8 mouse cellular contexts compared by ENCODE assay signal in genomic region chr11:84828516-84829399, GRCm38 (mm10). TPM values are rescaled to one million over a fixed set of nuclear protein-coding genes. Genes with fewer than 3 reads are reported as not detected.
A peak's percentile ranks its signal among the peaks of the same experiment; 100 is the strongest.
DNase-seq lines count a peak whose midpoint lies in the region; ATAC-seq and TF ChIP-seq lines count a peak whose summit lies in the region.

Gene Dhrs11, minus strand, starts transcription at chr11:84828994.

- ATAC-seq in forebrain, embryonic 11.5 days (replicated peaks; ENCODE audit: low FRiP score): peak; percentile 93
- ATAC-seq in heart, embryonic 15.5 days (replicated peaks; ENCODE audit: insufficient number of reproducible peaks, insufficient read depth, low FRiP score, low read depth): peak; percentile 93
- ATAC-seq in liver, embryonic 14.5 days (ENCODE audit: insufficient read depth): peak; percentile 88
- peak; percentile 94 for ATAC-seq in stomach, embryonic 15.5 days (ENCODE audit: insufficient read depth, low FRiP score, low read depth)

- no peaks in the 10 kb centered on the region for H3K27me3 ChIP-seq in CH12.LX (replicated peaks)
- no peaks in the 10 kb centered on the region for H3K27me3 ChIP-seq in forebrain, embryonic 11.5 days (ENCODE audit: control insufficient read depth, insufficient read depth, low read length)
- no peaks in the 10 kb centered on the region for H3K27me3 ChIP-seq in heart, embryonic 15.5 days
- H3K27me3 ChIP-seq in liver, embryonic 14.5 days (ENCODE audit: control insufficient read depth, insufficient read depth, low read length): no peaks in the 10 kb centered on the region
- no peaks in the 10 kb centered on the region for H3K27me3 ChIP-seq in stomach, embryonic 15.5 days (replicated peaks)

- no peak for TF ChIP-seq CTCF in CH12.LX (conservative IDR thresholded peaks at IDR 0.05 in 1 of 2, IDR thresholded peaks at IDR 0.05 in 1 of 2; ENCODE audit: low read depth in 2 of 2, low read length in 2 of 2)
- TF ChIP-seq CTCF in liver, embryonic 14.5 days (IDR thresholded peaks at IDR 0.05; ENCODE audit: low read depth): no peak

- in situ Hi-C loops in CH12.LX (cut with MboI; ENCODE audit: low pct_ligation_motif_present, low pct_unique_long_range_greater_than_20kb, low sequenced_read_pairs): no loop called here

- WGBS in forebrain, embryonic 11.5 days: under 1% methylated on average over 62 of the region's 62 CpGs
- under 1% methylated on average over 62 of the region's 62 CpGs for WGBS in heart, embryonic 15.5 days
- WGBS in liver, embryonic 14.5 days (ENCODE audit: insufficient replicate concordance): under 1% methylated on average over 62 of the region's 62 CpGs
- WGBS in stomach, embryonic 15.5 days: under 1% methylated on average over 62 of the region's 62 CpGs

- H3K9ac ChIP-seq in CH12.LX (ENCODE audit: insufficient read depth, low read depth): peak within 1 kb of the TSS; percentile 89
- peak within 1 kb of the TSS; percentile 72 for H3K9ac ChIP-seq in forebrain, embryonic 11.5 days (ENCODE audit: low read length)
- H3K9ac ChIP-seq in heart, embryonic 15.5 days: peak within 1 kb of the TSS; percentile 88
- H3K9ac ChIP-seq in liver, embryonic 14.5 days (replicated peaks): peak within 1 kb of the TSS; percentile 99
- peak within 1 kb of the TSS; percentile 81 for H3K9ac ChIP-seq in stomach, embryonic 15.5 days

- H3K4me2 ChIP-seq in CH12.LX (ENCODE audit: insufficient read depth, low read depth, poor library complexity, severe bottlenecking): peak within 1 kb of the TSS; percentile 83
- peak within 1 kb of the TSS; percentile 99 for H3K4me2 ChIP-seq in forebrain, embryonic 11.5 days (ENCODE audit: low read depth, low read length, severe bottlenecking)
- peak within 1 kb of the TSS; percentile 87 for H3K4me2 ChIP-seq in heart, embryonic 15.5 days
- peak within 1 kb of the TSS; percentile 97 for H3K4me2 ChIP-seq in liver, embryonic 14.5 days (ENCODE audit: low read depth)
- peak within 1 kb of the TSS; percentile 94 for H3K4me2 ChIP-seq in stomach, embryonic 15.5 days

- peak; percentile 93 for DNase-seq in CH12.LX (ENCODE audit: extremely low read depth)
- DNase-seq in c-Kit-positive CD71-positive TER-119-negative erythroid progenitor cells, embryonic 14.5 days (ENCODE audit: low read depth): peak; percentile 76
- peak; percentile 91 for DNase-seq in forebrain, embryonic 11.5 days (ENCODE audit: low spot score)
- peak; percentile 95 to 98 for DNase-seq in kidney, postnatal 25 days
- peak; percentile 81 to 87 (median 85) for DNase-seq in liver, embryonic 14.5 days (ENCODE audit: low read depth in 3 of 3, low spot score in 3 of 3)
- peak; percentile 86 for DNase-seq in neural tube, embryonic 10.5 days (ENCODE audit: extremely low spot score, low spot score)

- no peaks in the 10 kb centered on the region for H3K9me3 ChIP-seq in CH12.LX (replicated peaks; ENCODE audit: low read length)
- no peaks in the 10 kb centered on the region for H3K9me3 ChIP-seq in forebrain, embryonic 11.5 days (ENCODE audit: control insufficient read depth, low read length)
- no peaks in the 10 kb centered on the region for H3K9me3 ChIP-seq in heart, embryonic 15.5 days (replicated peaks)
- no peaks in the 10 kb centered on the region for H3K9me3 ChIP-seq in liver, embryonic 14.5 days (ENCODE audit: control insufficient read depth, low read length)
- no peaks in the 10 kb centered on the region for H3K9me3 ChIP-seq in stomach, embryonic 15.5 days

- H3K4me3 ChIP-seq in CH12.LX (replicated peaks in 1 of 3; ENCODE audit: low read depth in 2 of 3, low read length in 2 of 3, poor library complexity in 1 of 3): peak within 1 kb of the TSS; percentile 85 to 95 (median 88)
- peak within 1 kb of the TSS; percentile 65 for H3K4me3 ChIP-seq in forebrain, embryonic 11.5 days (ENCODE audit: low read depth, low read length)
- H3K4me3 ChIP-seq in heart, embryonic 15.5 days: peak within 1 kb of the TSS; percentile 92
- peak within 1 kb of the TSS; percentile 93 to 96 for H3K4me3 ChIP-seq in liver, embryonic 14.5 days (ENCODE audit: insufficient read depth in 1 of 2, low read depth in 2 of 2, low read length in 2 of 2)
- H3K4me3 ChIP-seq in stomach, embryonic 15.5 days (replicated peaks): peak within 1 kb of the TSS; percentile 83

- no peak for TF ChIP-seq EP300 in CH12.LX (IDR thresholded peaks at IDR 0.05; ENCODE audit: low read length)
- peak; percentile 37; the same call in 1 of the 2 replicates for TF ChIP-seq EP300 in liver, embryonic 14.5 days (IDR thresholded peaks at IDR 0.05; ENCODE audit: low read depth)

- peaks cover 22 to 62% of the 10 kb centered on the region in 2 experiments for H3K36me3 ChIP-seq in CH12.LX (replicated peaks in 1 of 2; ENCODE audit: control insufficient read depth in 1 of 2, insufficient read depth in 1 of 2, low read length in 1 of 2)
- no peaks in the 10 kb centered on the region; the same call in 1 of the 2 replicates for H3K36me3 ChIP-seq in forebrain, embryonic 11.5 days (ENCODE audit: control insufficient read depth, insufficient read depth, low read length)
- H3K36me3 ChIP-seq in heart, embryonic 15.5 days: peaks cover 20% of the 10 kb centered on the region
- H3K36me3 ChIP-seq in liver, embryonic 14.5 days (replicated peaks; ENCODE audit: control insufficient read depth, insufficient read depth, low read depth): peaks cover 78% of the 10 kb centered on the region
- peaks cover 19% of the 10 kb centered on the region; the same call in 1 of the 2 replicates for H3K36me3 ChIP-seq in stomach, embryonic 15.5 days

- dilution Hi-C loops in CH12.LX (cut with MboI; ENCODE audit: extremely low pct_ligation_motif_present, extremely low pct_unique_long_range_greater_than_20kb, low sequenced_read_pairs): no loop called here

- no peak for TF ChIP-seq RAD21 in CH12.LX (IDR thresholded peaks at IDR 0.05; ENCODE audit: low read depth, low read length)

- H3K79me2 ChIP-seq in CH12.LX (replicated peaks; ENCODE audit: control insufficient read depth, extremely low read depth, insufficient read depth, poor library complexity, severe bottlenecking): peaks cover 4% of the 10 kb centered on the region; the same call in 1 of the 2 replicates

- H3K4me1 ChIP-seq in CH12.LX (ENCODE audit: control insufficient read depth in 1 of 2, insufficient read depth in 2 of 2): peaks cover 6 to 32% of the 10 kb centered on the region in 2 experiments
- H3K4me1 ChIP-seq in forebrain, embryonic 11.5 days (replicated peaks; ENCODE audit: control insufficient read depth, insufficient read depth, low read length): no peaks in the 10 kb centered on the region; the same call in 1 of the 2 replicates
- peaks cover 37% of the 10 kb centered on the region for H3K4me1 ChIP-seq in heart, embryonic 15.5 days (replicated peaks)
- peaks cover 27 to 35% of the 10 kb centered on the region in 2 experiments for H3K4me1 ChIP-seq in liver, embryonic 14.5 days (replicated peaks; ENCODE audit: control insufficient read depth in 2 of 2, insufficient read depth in 2 of 2, low read length in 1 of 2)
- H3K4me1 ChIP-seq in stomach, embryonic 15.5 days: peaks cover 4% of the 10 kb centered on the region; the same call in 1 of the 2 replicates

- peak within 1 kb of the TSS; percentile 79 for H3K27ac ChIP-seq in CH12.LX (ENCODE audit: insufficient read depth, low read depth)
- H3K27ac ChIP-seq in forebrain, embryonic 11.5 days (ENCODE audit: low read depth, low read length): no peak within 1 kb of the TSS
- H3K27ac ChIP-seq in heart, embryonic 15.5 days: peak within 1 kb of the TSS; percentile 96
- peak within 1 kb of the TSS; percentile 99 for H3K27ac ChIP-seq in liver, embryonic 14.5 days
- H3K27ac ChIP-seq in stomach, embryonic 15.5 days: peak within 1 kb of the TSS; percentile 87

- peak; percentile 98 for TF ChIP-seq POLR2A in CH12.LX (IDR thresholded peaks at IDR 0.05; ENCODE audit: low read depth, low read length)

TF ChIP-seq in CH12.LX, 34 proteins besides CTCF, POLR2A, EP300 and RAD21 (continues in another document):
- TF ChIP-seq MYC (IDR thresholded peaks at IDR 0.05; ENCODE audit: low read depth, low read length) (peak; percentile 90), ZC3H11A (IDR thresholded peaks at IDR 0.05; ENCODE audit: low read depth, low read length) (no peak), USF1 (IDR thresholded peaks at IDR 0.05; ENCODE audit: low read depth, low read length) (peak; percentile 60), RCOR1 (conservative IDR thresholded peaks at IDR 0.05; ENCODE audit: low read depth, low read length) (no peak), IRF4 (IDR thresholded peaks at IDR 0.05; ENCODE audit: low read depth, low read length) (peak; percentile 33; the same call in 1 of the 2 replicates), MXI1 (IDR thresholded peaks at IDR 0.05; ENCODE audit: low read depth, low read length) (peak; percentile 96), ELF1 (IDR thresholded peaks at IDR 0.05; ENCODE audit: low read depth, low read length) (peak; percentile 98), CHD1 (IDR thresholded peaks at IDR 0.05; ENCODE audit: low read depth, low read length) (no peak; the same call in 1 of the 2 replicates), SMC3 (IDR thresholded peaks at IDR 0.05; ENCODE audit: low read depth, low read length) (no peak), BHLHE40 (IDR thresholded peaks at IDR 0.05; ENCODE audit: low read depth, low read length) (peak; percentile 93), ZKSCAN1 (IDR thresholded peaks at IDR 0.05; ENCODE audit: borderline replicate concordance, low read depth, low read length) (no peak), HCFC1 (IDR thresholded peaks at IDR 0.05; ENCODE audit: low read depth, low read length) (peak; percentile 80), PAX5 (IDR thresholded peaks at IDR 0.05; ENCODE audit: low read length) (no peak), ETS1 (conservative IDR thresholded peaks at IDR 0.05; ENCODE audit: low read depth, low read length) (peak; percentile 68), MAZ (IDR thresholded peaks at IDR 0.05; ENCODE audit: low read depth, low read length) (no peak), KAT2A (IDR thresholded peaks at IDR 0.05; ENCODE audit: insufficient replicate concordance, low read length) (0 out of 2 replicates have a peak, but pooled peaks have one; percentile 59), NRF1 (IDR thresholded peaks at IDR 0.05; ENCODE audit: low read depth, low read length) (peak; percentile 72), TBP (conservative IDR thresholded peaks at IDR 0.05; ENCODE audit: low read depth, low read length) (peak; percentile 69), CHD2 (IDR thresholded peaks at IDR 0.05; ENCODE audit: low read length) (peak; percentile 82)

RNA-seq across cellular contexts. Expression of gene Dhrs11, which starts in this region (rescaled TPM):
- total RNA-seq in CH12.LX (2012; rRNA removed) (8.3 and 9.6 TPM in 2 replicates), CH12.LX (2014; rRNA removed) (6.1 and 6.8 TPM in 2 replicates)
- 17.0 and 17.1 TPM in 2 replicates for polyA plus RNA-seq in CH12.LX (2012; ENCODE audit: insufficient read length, low read depth)
- 12.6 TPM in 2 replicates for polyA plus RNA-seq in forebrain, embryonic 11.5 days (2014; fragmentation: Nextera tagmentation; extraction: Ambion mirVana)
- 59.0 and 62.3 TPM in 2 replicates for polyA plus RNA-seq in heart, embryonic 15.5 days (2015; fragmentation: Nextera tagmentation; extraction: Ambion mirVana)
- polyA plus RNA-seq in liver, embryonic 14.5 days (2012; rRNA removed): 210 and 211 TPM in 2 replicates
- 201 and 216 TPM in 2 replicates for polyA plus RNA-seq in liver, embryonic 14.5 days (2014; fragmentation: Nextera tagmentation; extraction: Ambion mirVana)
- polyA plus RNA-seq in stomach, embryonic 15.5 days (2015; fragmentation: Nextera tagmentation; extraction: Ambion mirVana): 32.0 and 38.2 TPM in 2 replicates
